Mouse (Mus musculus) urinary bladder, postnatal 4 days (tissue): ENCODE data around the gene Agpat2.

Source experiments
- DNase-seq, 2 experiments: peaks; one replicate each; pipeline ENCODE4 v3.0.0; 2021 to 2022; ENCODE audit warnings: low spot score in 2 of 2

Agpat2 gene

GRCm38 (mm10) chr2:26574862-26575261 is 29.4 kb downstream of the Agpat2 start:
- no peak for DNase-seq

GRCm38 (mm10) chr2:26573807-26574206 is 30.4 kb downstream of the Agpat2 start:
- no peak for DNase-seq

GRCm38 (mm10) chr2:26573396-26573795 is 30.8 kb downstream of the Agpat2 start:
- DNase-seq, result no peak

GRCm38 (mm10) chr2:26571826-26572225 is 32.4 kb downstream of the Agpat2 start:
- no peak for DNase-seq

DNA sequence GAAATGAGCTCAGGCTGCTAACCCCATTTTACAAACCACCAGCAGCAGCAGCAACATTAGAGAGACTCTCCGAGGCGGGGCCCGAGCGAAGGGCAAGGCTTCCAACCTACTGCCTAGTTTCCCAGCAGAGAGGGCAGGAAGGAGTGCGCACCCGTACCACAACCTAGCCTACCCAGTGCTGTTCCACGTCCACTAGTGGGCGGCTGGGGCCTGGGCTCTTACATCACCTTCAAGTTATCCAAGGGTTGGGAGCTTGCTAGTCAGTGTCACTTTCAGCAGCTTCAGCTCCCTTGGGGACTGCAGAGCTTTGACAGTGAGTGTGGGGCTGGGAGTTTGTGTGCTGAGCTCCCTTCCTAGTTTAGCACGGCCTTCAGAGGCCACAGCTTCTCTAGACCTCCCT is 32.8 kb downstream of the Agpat2 start:
- no peak for DNase-seq

- DNase-seq, result no peak
Observed at GRCm38 (mm10) chr2:26570034-26570433, 34.2 kb downstream of the Agpat2 start.

DNA sequence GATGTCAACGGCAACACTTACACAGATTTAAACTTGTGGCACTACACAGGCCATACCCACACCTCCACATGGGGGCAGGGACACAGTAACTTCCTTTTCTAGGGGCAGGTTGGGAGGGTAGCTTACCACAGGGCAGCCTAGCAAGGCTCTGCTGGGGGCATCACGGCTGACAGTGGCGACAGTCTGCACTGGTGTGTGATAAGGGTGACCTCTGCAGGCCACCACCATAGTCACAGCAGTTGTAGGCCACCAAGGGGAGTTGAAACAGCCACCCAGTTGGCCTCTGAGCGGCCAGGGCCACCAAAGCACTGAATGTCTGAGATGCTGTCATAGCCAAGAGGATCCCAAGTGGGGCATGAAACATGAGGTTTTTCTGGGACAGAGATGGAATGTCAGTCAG is 38.0 kb downstream of the Agpat2 start:
- DNase-seq, result no peak

- DNase-seq, result no peak
Observed at GRCm38 (mm10) chr2:26561351-26562016, 42.7 kb downstream of the Agpat2 start.

DNA sequence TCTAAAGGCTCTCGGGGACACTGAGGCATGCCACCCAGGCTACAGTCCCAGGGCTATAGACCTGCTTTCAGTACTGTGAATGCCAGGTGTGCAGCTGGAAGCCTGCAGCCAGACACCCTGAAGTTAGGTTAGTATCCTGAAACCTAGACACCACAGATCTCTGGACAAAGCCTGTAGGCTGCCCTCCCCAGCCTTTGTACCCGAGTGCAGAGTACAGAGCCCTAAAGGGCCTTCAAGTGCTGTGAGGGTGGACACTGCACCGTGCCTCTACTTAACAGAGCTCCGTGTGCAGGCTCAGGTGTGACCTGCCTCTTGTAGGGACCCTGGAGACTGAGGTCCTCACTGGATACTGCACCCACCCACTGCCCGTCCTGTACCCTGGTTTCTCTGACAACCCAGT is 43.7 kb downstream of the Agpat2 start:
- no peak for DNase-seq

DNA sequence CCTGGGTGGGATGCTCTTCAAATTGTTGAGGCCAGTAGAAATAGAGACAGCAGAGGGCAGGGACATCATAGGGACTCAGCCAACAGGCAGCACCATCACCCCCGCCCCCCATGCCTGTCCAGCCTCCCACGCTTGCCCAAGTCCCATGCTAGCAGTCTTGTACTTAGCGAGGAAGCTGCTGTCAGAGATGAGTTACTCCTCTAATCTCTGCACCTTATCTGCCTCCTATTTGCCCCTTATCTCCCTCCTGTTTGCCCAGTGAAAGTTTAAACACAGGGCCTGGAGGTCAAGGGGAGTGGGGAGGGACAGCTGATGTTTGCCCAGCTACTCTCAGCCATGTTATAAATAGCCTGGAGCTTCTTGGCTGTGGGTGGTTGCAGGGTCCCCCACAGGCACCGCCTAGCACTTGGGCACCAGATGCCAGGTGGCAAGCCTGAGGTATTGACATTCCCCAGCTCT is 47.7 kb downstream of the Agpat2 start:
- no peak for DNase-seq

DNA sequence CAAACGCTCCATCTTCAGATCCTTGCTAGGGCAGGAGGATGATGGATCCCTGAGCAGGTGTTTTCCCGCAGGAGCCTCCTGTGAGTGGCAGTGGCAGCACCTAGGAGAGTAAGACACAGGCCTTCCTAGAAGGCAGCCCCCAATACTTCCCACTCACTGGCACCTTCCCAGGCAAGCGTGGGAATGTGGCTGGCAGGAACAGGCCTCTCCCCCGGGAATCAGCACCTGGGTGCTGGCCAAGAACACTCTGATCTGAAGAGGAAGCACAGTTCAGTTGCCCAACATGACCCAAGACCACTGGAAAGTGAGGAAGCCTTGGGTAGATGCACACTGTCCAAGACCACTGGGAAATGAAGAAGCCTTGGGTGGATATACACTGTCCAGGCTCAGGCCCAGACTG is 49.1 kb downstream of the Agpat2 start:
- no peak for DNase-seq

- DNase-seq, result peak in 1 of 2 experiments; percentile 58
Observed at GRCm38 (mm10) chr2:26553904-26554303, 50.3 kb downstream of the Agpat2 start.

- DNase-seq, result no peak
Observed at GRCm38 (mm10) chr2:26552066-26552465, 52.2 kb downstream of the Agpat2 start.

- DNase-seq, result no peak
Observed at GRCm38 (mm10) chr2:26551446-26551845, 52.8 kb downstream of the Agpat2 start.

GRCm38 (mm10) chr2:26550777-26551176 is 53.4 kb downstream of the Agpat2 start:
- no peak for DNase-seq

DNA sequence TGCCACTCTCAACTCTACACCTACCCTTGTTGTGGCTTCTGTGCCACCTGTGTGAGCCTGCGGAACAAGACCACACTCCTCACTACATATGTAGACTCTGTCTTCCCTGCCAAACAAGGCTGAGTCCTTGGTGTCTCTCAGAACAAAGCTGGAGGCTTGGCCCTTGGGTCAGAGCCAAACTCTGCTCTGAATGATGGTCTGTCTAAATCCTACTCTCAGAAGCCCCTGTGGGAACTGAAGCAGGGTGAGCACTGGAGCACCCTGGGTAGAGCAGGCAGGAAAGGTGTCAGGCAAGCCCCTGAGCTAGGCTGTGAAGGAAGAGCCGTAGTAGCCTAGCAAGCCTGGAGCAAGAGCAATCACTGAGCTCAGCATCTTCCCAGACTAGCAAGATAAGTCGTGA is 54.0 kb downstream of the Agpat2 start:
- DNase-seq, result no peak

- no peak for DNase-seq
Observed at GRCm38 (mm10) chr2:26549801-26550200, 54.4 kb downstream of the Agpat2 start.

DNA sequence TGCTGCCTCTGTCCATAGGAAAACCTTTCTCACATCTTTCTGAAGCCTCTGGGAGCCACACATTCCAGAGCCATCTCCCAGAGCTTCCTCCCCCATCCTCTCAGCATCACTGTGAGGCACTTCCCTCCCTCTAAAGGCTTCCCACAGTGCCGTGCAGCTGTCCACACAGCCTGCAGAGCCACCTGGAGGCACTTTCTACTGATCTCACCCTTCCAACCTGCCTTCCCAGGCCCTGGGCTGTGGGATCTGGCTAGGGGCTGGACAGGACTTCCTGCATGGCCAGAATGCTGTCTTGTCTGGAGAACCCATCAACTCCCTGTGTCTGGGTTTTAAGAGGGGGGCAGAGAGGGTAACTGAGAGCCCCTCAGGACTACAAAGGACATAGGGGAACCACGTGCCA is 56.7 kb downstream of the Agpat2 start:
- no peak for DNase-seq

- no peak for DNase-seq
Observed at GRCm38 (mm10) chr2:26544265-26544664, 60.0 kb downstream of the Agpat2 start.

- no peak for DNase-seq
Observed at GRCm38 (mm10) chr2:26543768-26544167, 60.4 kb downstream of the Agpat2 start.

GRCm38 (mm10) chr2:26543155-26543554 is 61.1 kb downstream of the Agpat2 start:
- DNase-seq, result no peak
